Mouse (Mus musculus): Measurements from ENCODE around the gene Cped1.

GRCm38 (mm10) chr6:22122693-22123092 is 137.0 kb downstream of the Cped1 start:
- no peak for TF ChIP-seq POLR2A (IDR thresholded peaks at IDR 0.05; ENCODE audit: extremely low read depth, insufficient read depth, low read length)
- TF ChIP-seq CTCF (IDR thresholded peaks at IDR 0.05; ENCODE audit: extremely low read depth, insufficient read depth, low read length), result no peak
